Comparison of ENCODE assay signal across 12 mouse cellular contexts in the genomic region with DNA sequence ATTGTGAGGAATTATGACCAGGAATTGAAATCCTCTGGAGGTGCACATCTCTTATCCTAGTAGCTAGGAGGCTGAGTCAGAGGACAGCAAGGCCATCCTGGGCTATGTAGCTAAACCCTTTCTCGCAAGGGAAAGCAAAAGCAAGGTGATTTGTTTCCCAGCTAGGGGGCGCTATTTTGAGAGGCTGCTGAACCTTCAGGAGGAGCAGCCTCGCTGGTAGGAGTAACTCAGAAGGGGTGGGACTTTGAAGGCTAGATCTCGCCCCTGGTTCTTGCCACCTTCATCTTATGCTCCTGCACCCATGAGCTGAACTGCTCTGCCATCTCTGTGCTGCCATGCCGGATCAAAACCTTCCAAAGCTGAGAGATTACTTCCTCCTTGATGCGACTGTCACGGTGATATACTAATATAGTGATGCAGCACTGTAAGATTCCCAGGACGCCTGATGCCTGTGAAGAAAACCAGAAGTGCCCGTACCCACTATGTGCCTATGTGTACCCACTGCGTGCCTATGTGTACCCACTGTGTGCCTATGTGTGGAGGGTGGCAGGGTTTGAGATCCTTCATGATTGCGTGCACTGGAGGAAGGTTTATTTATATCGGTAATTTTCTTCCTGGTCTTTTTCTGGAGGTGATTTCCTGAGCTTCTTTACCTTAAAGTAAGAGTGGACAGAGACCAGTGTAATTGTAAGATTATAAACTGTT. TPM values are rescaled to one million over a fixed set of nuclear protein-coding genes. Genes with fewer than 3 reads are reported as not detected.
A peak's percentile ranks its signal among the peaks of the same experiment; 100 is the strongest.
DNase-seq lines count a peak whose midpoint lies in the region; TF ChIP-seq lines count a peak whose summit lies in the region.
"Had no signal": no experiment of that assay in that cellular context is flagged by ENCODE, and none has a peak within 500 bp of the region (broad histone marks: within the 10 kb centered on the region; RNA-seq: fewer than 3 reads in every experiment).

No protein-coding gene starts in this region.

- H3K4me1 ChIP-seq in ES-Bruce4 (ENCODE audit: control insufficient read depth, insufficient read depth, low read length) = no peaks in the 10 kb centered on the region
- H3K4me1 ChIP-seq: limb, embryonic 12.5 days had no signal

- H3K4me3 ChIP-seq in layer of hippocampus, adult 2 months = no peak overlapping the region
- no peak overlapping the region for H3K4me3 ChIP-seq in ES-Bruce4 (ENCODE audit: low read depth, low read length)
- H3K4me3 ChIP-seq: limb, embryonic 12.5 days; myocyte had no signal

- no peak for TF ChIP-seq POLR2A in ES-Bruce4 (IDR thresholded peaks at IDR 0.05; ENCODE audit: insufficient read depth, low read length)

- H3K36me3 ChIP-seq in ES-Bruce4 (ENCODE audit: control insufficient read depth, insufficient read depth, low read length, poor library complexity, severe bottlenecking) = no peaks in the 10 kb centered on the region
- H3K36me3 ChIP-seq: limb, embryonic 12.5 days had no signal

- H3K9ac ChIP-seq in ES-Bruce4 (ENCODE audit: low read depth, poor library complexity, severe bottlenecking) = no peak overlapping the region
- H3K9ac ChIP-seq: limb, embryonic 12.5 days had no signal

- TF ChIP-seq EP300 in ES-Bruce4 (IDR thresholded peaks at IDR 0.05; ENCODE audit: insufficient read depth, low read depth, low read length) = no peak

- no peaks in the 10 kb centered on the region for H3K27me3 ChIP-seq in ES-Bruce4 (ENCODE audit: control insufficient read depth, insufficient read depth, low read length, poor library complexity, severe bottlenecking)
- H3K27me3 ChIP-seq: limb, embryonic 12.5 days had no signal

- H3K27ac ChIP-seq in layer of hippocampus, adult 2 months = no peak overlapping the region
- no peak overlapping the region for H3K27ac ChIP-seq in ES-Bruce4 (ENCODE audit: insufficient read depth, low read length)
- H3K27ac ChIP-seq: limb, embryonic 12.5 days had no signal

- no peaks in the 10 kb centered on the region for H3K9me3 ChIP-seq in ES-Bruce4 (replicated peaks; ENCODE audit: control insufficient read depth, insufficient read depth, low read length, poor library complexity, severe bottlenecking)
- H3K9me3 ChIP-seq: limb, embryonic 12.5 days had no signal

- DNase-seq in layer of hippocampus, adult 2 months (ENCODE audit: low spot score in 2 of 2) = no peak
- no peak for DNase-seq in layer of hippocampus, adult 18-20 months (ENCODE audit: low spot score in 2 of 2)
- peak; percentile 49 for DNase-seq in T-cell, adult 2 months (ENCODE audit: low spot score)
- DNase-seq in naive thymus-derived CD4-positive, alpha-beta T cell, adult 2 months (ENCODE audit: low read depth) = peak; percentile 77
- DNase-seq in right cerebral cortex, postnatal 14 days = no peak
- DNase-seq in left cerebral cortex, postnatal 4 days = no peak
- DNase-seq: cerebellum, adult 18-20 months had no signal

- peak; percentile 68 for TF ChIP-seq CTCF in layer of hippocampus, adult 2 months (conservative IDR thresholded peaks at IDR 0.05)
- TF ChIP-seq CTCF in ES-Bruce4 (IDR thresholded peaks at IDR 0.05; ENCODE audit: low read depth, low read length) = peak; percentile 62

- intact Hi-C loops in left cerebral cortex, postnatal 4 days (cut with DNase I) = no loop called here

RNA-seq across cellular contexts. Expression of a gene that starts 52.2 kb away (rescaled TPM):
- under 1 TPM in 1 of 2 experiments, not detected in 1; 0.26 TPM for total RNA-seq in layer of hippocampus, adult 2 months (2021)
- total RNA-seq in layer of hippocampus, adult 18-20 months (2021) = under 1 TPM in 1 of 2 experiments, not detected in 1; 0.23 TPM
- not detected in 2 replicates for polyA plus RNA-seq in ES-Bruce4 (2011; ENCODE audit: insufficient read depth, insufficient read length, low read depth, missing spikeins)
- not detected for total RNA-seq in left cerebral cortex, postnatal 4 days (2021)
- polyA plus RNA-seq: intestine, embryonic 14.5 days; limb, embryonic 12.5 days; myocyte; stomach, embryonic 14.5 days had no signal

RNA-seq across cellular contexts. Expression of a gene that starts 54.4 kb away (rescaled TPM):
- not detected for total RNA-seq in layer of hippocampus, adult 2 months (2021)
- not detected for total RNA-seq in layer of hippocampus, adult 18-20 months (2021)
- 0.93 and 1.8 TPM in 2 replicates for polyA plus RNA-seq in ES-Bruce4 (2011; ENCODE audit: insufficient read depth, insufficient read length, low read depth, missing spikeins)
- not detected for total RNA-seq in left cerebral cortex, postnatal 4 days (2021)
- polyA plus RNA-seq: myocyte had no signal

Comparison
In these comparisons a context has a peak if more than half of its experiments do, and no peak if none do; other contexts are left out.
1. DNase-seq: peak in T-cell, adult 2 months (single experiment) and naive thymus-derived CD4-positive, alpha-beta T cell, adult 2 months (single experiment); none in layer of hippocampus, adult 2 months (0 of 2), layer of hippocampus, adult 18-20 months (0 of 2), right cerebral cortex, postnatal 14 days (single experiment) and left cerebral cortex, postnatal 4 days (single experiment).